Mouse (Mus musculus) lung, embryonic 16.5 days (tissue): ENCODE data around the gene Cul9. TPM values are rescaled to one million over a fixed set of nuclear protein-coding genes. Genes with fewer than 3 reads are reported as not detected.

Source experiments
- ATAC-seq: fragments of 200-750 bp; cut with Nextera tagmentation; 2 replicates; pipeline ENCODE4 v1.8.0; 2017; ENCODE audit warnings: low read depth, mild to moderate bottlenecking, moderate library complexity
- H3K27ac ChIP-seq: fragments of 300-500 bp; sonication (generic); 2 replicates; pipeline ENCODE4 v1.5.1; 2014; ENCODE audit warnings: mild to moderate bottlenecking, control low read depth, low read length
- H3K27me3 ChIP-seq: fragments of 300-500 bp; sonication (generic); 2 replicates; pipeline ENCODE4 v1.6.1; 2014; ENCODE audit warnings: low read depth, low read length, mixed read lengths; ENCODE audit not compliant: control insufficient read depth, insufficient read depth
- H3K36me3 ChIP-seq: fragments of 300-500 bp; sonication (generic); 2 replicates; pipeline ENCODE4 v1.6.1; 2014; ENCODE audit warnings: low read length; ENCODE audit not compliant: control insufficient read depth, insufficient read depth
- H3K4me1 ChIP-seq: fragments of 300-500 bp; sonication (generic); replicated peaks from 2 replicates; pipeline ENCODE4 v1.6.1; 2014; ENCODE audit warnings: low read length, mixed read lengths; ENCODE audit not compliant: control insufficient read depth, insufficient read depth
- H3K4me2 ChIP-seq: fragments of 300-500 bp; sonication (generic); 2 replicates; pipeline ENCODE4 v1.6.1; 2014; ENCODE audit warnings: low read depth, low read length, control low read depth
- H3K4me3 ChIP-seq: fragments of 300-500 bp; sonication (generic); 2 replicates; pipeline ENCODE4 v1.5.1; 2014; ENCODE audit warnings: mild to moderate bottlenecking, low read length, control low read depth
- H3K9ac ChIP-seq: fragments of 300-500 bp; sonication (generic); 2 replicates; pipeline ENCODE4 v1.6.1; 2014; ENCODE audit warnings: low read length, control low read depth
- H3K9me3 ChIP-seq: fragments of 300-500 bp; sonication (generic); 2 replicates; pipeline ENCODE4 v1.6.1; 2016; ENCODE audit warnings: low read length; ENCODE audit not compliant: control insufficient read depth
- WGBS: fragments of 180-500 bp; shearing (Covaris S2); extraction: QIAGEN DNeasy Blood & Tissue Kit; methylation state at CpG from one replicate; pipeline ENCODE4 v1.1.7; 2014; 5-methylcytosine and 5-hydroxymethylcytosine counted together
- polyA plus RNA-seq: library from polyadenylated mRNA; unstranded; fragments of >200 nt; fragmentation: Nextera tagmentation; extraction: Ambion mirVana; gene quantifications from 2 replicates; pipeline ENCODE4 v1.2.1, GENCODE M21; 2015

The Cul9 gene
- polyA plus RNA-seq, 1 experiment from 2014 or later: 4.0 TPM

GRCm38 (mm10) chr17:46555673-46556583 is 9.7 kb upstream of the Cul9 start, which contains the start of gene Srf:
Gene Srf, minus strand, starts transcription at chr17:46556175.
- Histone ChIP-seq H3K9me3 (no peaks in the 10 kb centered on the region), H3K36me3 (peaks cover 4% of the 10 kb centered on the region; the same call in 1 of the 2 replicates), H3K9ac (peak within 1 kb of the TSS; percentile 90), H3K27me3 (no peaks in the 10 kb centered on the region), H3K4me2 (peak within 1 kb of the TSS; percentile 90), H3K4me3 (peak within 1 kb of the TSS; percentile 73), H3K4me1 (peaks cover 35% of the 10 kb centered on the region), H3K27ac (peak within 1 kb of the TSS; percentile 97)
- under 1% methylated on average over 72 of the region's 87 CpGs for WGBS
- peak; percentile 92 for ATAC-seq

- under 1% methylated on average over 72 of the region's 75 CpGs for WGBS
- Histone ChIP-seq H3K27me3 (no peaks in the 10 kb centered on the region), H3K9ac (peak overlapping the region; percentile 90), H3K4me1 (peaks cover 35% of the 10 kb centered on the region), H3K27ac (peak overlapping the region; percentile 97), H3K4me3 (peak overlapping the region; percentile 73), H3K4me2 (peak overlapping the region; percentile 90), H3K36me3 (peaks cover 12% of the 10 kb centered on the region), H3K9me3 (no peaks in the 10 kb centered on the region)
- no peak for ATAC-seq
These were observed 8.9 kb upstream of the Cul9 start for GRCm38 (mm10) chr17:46554977-46555672.

GRCm38 (mm10) chr17:46554646-46554976 is 8.4 kb upstream of the Cul9 start:
- H3K27me3 ChIP-seq: no peaks in the 10 kb centered on the region
- H3K4me3 ChIP-seq: peak overlapping the region; percentile 73
- H3K36me3 ChIP-seq: peaks cover 15% of the 10 kb centered on the region
- WGBS: under 1% methylated on average over 11 of the region's 11 CpGs
- no peak for ATAC-seq
- H3K9ac ChIP-seq: peak overlapping the region; percentile 90
- peaks cover 35% of the 10 kb centered on the region for H3K4me1 ChIP-seq
- H3K4me2 ChIP-seq: peak overlapping the region; percentile 90
- peak overlapping the region; percentile 97 for H3K27ac ChIP-seq
- no peaks in the 10 kb centered on the region for H3K9me3 ChIP-seq

- Histone ChIP-seq H3K4me2 (peak overlapping the region; percentile 90), H3K4me1 (peaks cover 35% of the 10 kb centered on the region), H3K9ac (peak overlapping the region; percentile 90), H3K27ac (peak overlapping the region; percentile 91), H3K27me3 (no peaks in the 10 kb centered on the region), H3K9me3 (no peaks in the 10 kb centered on the region), H3K36me3 (peaks cover 20% of the 10 kb centered on the region), H3K4me3 (peak overlapping the region; percentile 73)
- ATAC-seq: no peak
- WGBS: 49% methylated on average over 3 of the region's 3 CpGs
These were observed 7.7 kb upstream of the Cul9 start for GRCm38 (mm10) chr17:46553926-46554325.

GRCm38 (mm10) chr17:46553469-46553868 is 7.3 kb upstream of the Cul9 start:
- Histone ChIP-seq H3K9ac (peak overlapping the region; percentile 63), H3K4me3 (peak overlapping the region; percentile 73), H3K36me3 (peaks cover 25% of the 10 kb centered on the region), H3K9me3 (no peaks in the 10 kb centered on the region), H3K27ac (peak overlapping the region; percentile 91), H3K4me1 (peaks cover 35% of the 10 kb centered on the region), H3K4me2 (peak overlapping the region; percentile 90), H3K27me3 (no peaks in the 10 kb centered on the region)
- no peak for ATAC-seq
- WGBS: 28% methylated on average over 11 of the region's 11 CpGs

- Histone ChIP-seq H3K4me3 (peak overlapping the region; percentile 73), H3K9ac (peak overlapping the region; percentile 63), H3K27me3 (no peaks in the 10 kb centered on the region), H3K9me3 (no peaks in the 10 kb centered on the region), H3K4me2 (peak overlapping the region; percentile 90), H3K4me1 (peaks cover 35% of the 10 kb centered on the region), H3K36me3 (peaks cover 26% of the 10 kb centered on the region), H3K27ac (peak overlapping the region; percentile 91)
- ATAC-seq: peak; percentile 74
- WGBS: 1% methylated on average over 24 of the region's 24 CpGs
These were observed 6.7 kb upstream of the Cul9 start for GRCm38 (mm10) chr17:46552841-46553423.

GRCm38 (mm10) chr17:46552151-46552550 is 6.0 kb upstream of the Cul9 start:
- 83% methylated on average over 7 of the region's 7 CpGs for WGBS
- H3K36me3 ChIP-seq: peaks cover 30% of the 10 kb centered on the region
- no peaks in the 10 kb centered on the region for H3K27me3 ChIP-seq
- H3K4me1 ChIP-seq: peaks cover 33% of the 10 kb centered on the region
- no peak for ATAC-seq
- no peak overlapping the region for H3K4me3 ChIP-seq
- H3K9me3 ChIP-seq: no peaks in the 10 kb centered on the region
- H3K27ac ChIP-seq: peak overlapping the region; percentile 76; the same call in 1 of the 2 replicates
- H3K9ac ChIP-seq: no peak overlapping the region
- H3K4me2 ChIP-seq: peak overlapping the region; percentile 90; the same call in 1 of the 2 replicates

GRCm38 (mm10) chr17:46551369-46551768 is 5.2 kb upstream of the Cul9 start:
- H3K4me1 ChIP-seq: peaks cover 36% of the 10 kb centered on the region

GRCm38 (mm10) chr17:46550904-46551303 is 4.7 kb upstream of the Cul9 start:
- H3K4me3 ChIP-seq: no peak overlapping the region
- no peak overlapping the region for H3K4me2 ChIP-seq
- peaks cover 40% of the 10 kb centered on the region for H3K4me1 ChIP-seq
- WGBS: 91% methylated on average over 7 of the region's 7 CpGs
- no peaks in the 10 kb centered on the region for H3K9me3 ChIP-seq
- ATAC-seq: no peak
- no peak overlapping the region for H3K27ac ChIP-seq
- peaks cover 30% of the 10 kb centered on the region for H3K36me3 ChIP-seq
- H3K9ac ChIP-seq: no peak overlapping the region
- no peaks in the 10 kb centered on the region; the same call in 1 of the 2 replicates for H3K27me3 ChIP-seq

More at GRCm38 (mm10) chr17:46551369-46551768, 5.2 kb upstream of the Cul9 start:
- no peaks in the 10 kb centered on the region; the same call in 1 of the 2 replicates for H3K27me3 ChIP-seq
- H3K9me3 ChIP-seq: no peaks in the 10 kb centered on the region
- no peak overlapping the region for H3K27ac ChIP-seq
- 89% methylated on average over 6 of the region's 6 CpGs for WGBS
- peaks cover 30% of the 10 kb centered on the region for H3K36me3 ChIP-seq
- no peak for ATAC-seq
- H3K4me3 ChIP-seq: no peak overlapping the region
- no peak overlapping the region for H3K4me2 ChIP-seq
- H3K9ac ChIP-seq: no peak overlapping the region
